Mouse (Mus musculus): ENCODE results near the gene Vmn2r82. TPM values are rescaled to one million over a fixed set of nuclear protein-coding genes. Genes with fewer than 3 reads are reported as not detected.
"Not testable (repeated sequence)": the region's sequence is repeated elsewhere in the genome, so short reads cannot be mapped to it uniquely, and the experiment has no call there.

Vmn2r82 gene
- not detected in 2 replicates for polyA plus RNA-seq (2015; fragmentation: Nextera tagmentation; extraction: Ambion mirVana)

DNA sequence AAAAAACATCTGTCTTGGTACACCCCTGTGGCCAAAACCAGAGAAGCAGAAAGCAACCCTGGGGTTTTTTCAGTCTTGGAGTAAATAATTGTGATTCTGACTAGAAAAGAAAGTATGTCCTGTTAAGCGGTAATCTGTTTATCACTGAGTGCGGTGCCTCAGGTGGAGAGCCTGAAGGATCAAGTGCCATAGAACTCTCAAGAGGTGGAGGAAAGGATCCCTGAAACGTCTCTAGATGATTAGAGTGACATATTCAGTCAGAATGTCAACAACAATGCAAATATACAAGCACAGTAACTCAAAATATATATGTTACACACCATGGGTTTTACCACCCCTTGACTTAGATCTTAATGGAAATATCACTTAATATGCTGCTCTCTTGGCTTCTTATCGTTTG, at the start of gene Vmn2r82:
Gene Vmn2r82, plus strand, starts transcription at position 301 of the 400 bp plus-strand sequence.
- H3K4me1 ChIP-seq; ATAC-seq (ENCODE audit: insufficient number of reproducible peaks, low FRiP score, low TSS enrichment, low read depth); H3K9ac ChIP-seq; H3K4me2 ChIP-seq (replicated peaks); H3K9me3 ChIP-seq (replicated peaks); H3K27me3 ChIP-seq; H3K4me3 ChIP-seq (replicated peaks); H3K36me3 ChIP-seq; H3K27ac ChIP-seq (replicated peaks): not testable (repeated sequence)
- 73% methylated on average over 4 of the region's 4 CpGs for WGBS

DNA sequence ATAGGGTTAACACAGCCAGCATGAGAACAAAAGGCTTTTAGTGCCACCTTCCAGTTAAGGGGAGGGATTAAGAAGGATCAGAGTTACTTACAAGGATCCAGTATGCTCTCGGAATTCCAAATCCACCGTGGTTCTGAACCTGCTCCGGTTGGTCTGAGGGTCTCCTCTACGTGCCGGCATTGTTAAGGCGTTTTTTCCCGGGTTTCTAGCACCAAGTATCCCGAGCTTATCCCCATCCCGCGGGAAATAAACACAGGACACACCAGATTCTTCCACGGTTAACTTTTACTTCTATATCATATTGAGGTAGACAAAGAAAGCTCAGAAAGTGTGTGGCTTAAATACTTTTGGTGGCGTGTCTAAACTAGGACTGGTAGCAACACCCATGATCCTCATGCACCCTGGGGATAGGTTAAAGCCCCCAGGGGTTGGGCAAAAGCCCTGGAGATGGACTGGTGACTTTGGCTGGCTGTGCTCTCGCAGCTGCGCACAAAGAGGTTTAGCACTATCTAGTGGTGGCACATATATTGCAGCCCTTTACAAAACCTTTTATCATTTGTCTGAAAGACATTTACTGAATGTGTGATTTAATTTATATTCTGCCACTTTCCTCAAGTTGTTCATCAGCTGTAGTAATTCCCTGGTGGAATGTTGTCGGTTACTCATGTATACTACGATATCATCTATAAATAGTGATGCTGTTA, 34.1 kb upstream of the Vmn2r82 start:
- H3K27me3 ChIP-seq; H3K27ac ChIP-seq (replicated peaks); H3K4me1 ChIP-seq; H3K9ac ChIP-seq; H3K36me3 ChIP-seq; H3K9me3 ChIP-seq (replicated peaks); ATAC-seq (ENCODE audit: insufficient number of reproducible peaks, low FRiP score, low TSS enrichment, low read depth): not testable (repeated sequence)
- WGBS = 6% methylated on average over 16 of the region's 16 CpGs
- peak overlapping the region; percentile 37 for H3K4me3 ChIP-seq (replicated peaks)
- H3K4me2 ChIP-seq (replicated peaks) = peak overlapping the region; percentile 40

DNA sequence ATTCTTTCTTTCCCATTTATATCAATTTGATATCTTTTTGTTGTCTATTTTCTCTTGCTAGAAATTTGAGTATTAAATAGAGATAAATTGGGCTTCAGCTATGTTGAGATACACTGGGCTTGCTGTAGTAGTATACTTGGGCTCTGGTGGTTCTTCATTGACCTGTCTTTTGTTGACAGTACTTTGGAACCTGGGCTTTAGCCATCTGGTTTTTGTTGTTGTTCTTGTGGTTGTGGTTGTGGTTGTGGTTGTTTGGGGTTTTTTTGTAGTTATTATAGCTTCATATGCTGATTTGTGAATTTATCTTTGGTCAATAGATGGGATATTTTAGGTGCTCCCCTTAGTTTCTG, 33.6 kb upstream of the Vmn2r82 start:
- no peak for ATAC-seq (ENCODE audit: insufficient number of reproducible peaks, low FRiP score, low TSS enrichment, low read depth)
- no peaks in the 10 kb centered on the region for H3K27me3 ChIP-seq
- H3K4me2 ChIP-seq (replicated peaks) = no peak overlapping the region

DNA sequence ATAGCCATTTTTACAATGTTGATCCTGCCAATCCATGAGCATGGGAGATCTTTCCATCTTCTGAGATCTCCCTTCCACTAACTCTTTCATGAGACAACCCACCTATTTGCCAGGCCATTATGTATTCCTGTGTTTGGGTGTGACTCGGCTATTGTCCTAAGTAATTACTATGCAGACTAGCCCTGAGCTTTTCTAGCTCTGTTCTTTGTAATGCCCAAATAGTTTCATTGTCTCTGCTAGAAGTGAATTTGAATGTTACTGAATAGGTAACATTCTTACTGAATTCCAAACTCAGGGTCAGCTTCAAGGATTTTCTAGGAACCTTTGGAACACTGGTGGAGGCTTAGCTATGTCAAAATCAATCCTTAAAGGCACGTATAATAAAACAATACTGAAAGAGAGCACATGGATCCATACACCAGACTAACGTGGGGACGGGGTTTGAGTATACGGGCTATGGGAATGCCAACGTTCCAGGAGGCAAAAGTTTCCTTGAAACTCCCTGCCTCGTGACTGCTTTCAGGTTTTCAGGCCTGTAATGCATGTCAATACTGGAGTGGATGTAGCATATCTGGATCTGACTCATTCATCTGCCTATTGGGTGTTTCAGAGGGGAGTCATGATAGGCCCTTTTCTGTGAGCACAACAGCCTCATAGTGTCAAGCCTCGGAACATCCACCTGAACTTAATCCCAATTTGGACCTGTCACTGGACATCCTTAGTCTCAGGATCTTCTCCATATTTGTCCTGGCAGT, 43.8 kb downstream of the Vmn2r82 start:
- H3K4me1 ChIP-seq; H3K27me3 ChIP-seq; H3K27ac ChIP-seq (replicated peaks); ATAC-seq (ENCODE audit: insufficient number of reproducible peaks, low FRiP score, low TSS enrichment, low read depth); H3K4me3 ChIP-seq (replicated peaks); H3K9ac ChIP-seq; H3K9me3 ChIP-seq (replicated peaks); H3K4me2 ChIP-seq (replicated peaks); H3K36me3 ChIP-seq: not testable (repeated sequence)
- WGBS = 85% methylated on average over 8 of the region's 8 CpGs

More for the DNA sequence above, 33.6 kb upstream of the Vmn2r82 start:
- Histone ChIP-seq H3K4me3 (replicated peaks) (no peak overlapping the region), H3K27ac (replicated peaks) (no peak overlapping the region), H3K9me3 (replicated peaks) (no peaks in the 10 kb centered on the region), H3K9ac (no peak overlapping the region), H3K4me1 (no peaks in the 10 kb centered on the region), H3K36me3 (no peaks in the 10 kb centered on the region)

DNA sequence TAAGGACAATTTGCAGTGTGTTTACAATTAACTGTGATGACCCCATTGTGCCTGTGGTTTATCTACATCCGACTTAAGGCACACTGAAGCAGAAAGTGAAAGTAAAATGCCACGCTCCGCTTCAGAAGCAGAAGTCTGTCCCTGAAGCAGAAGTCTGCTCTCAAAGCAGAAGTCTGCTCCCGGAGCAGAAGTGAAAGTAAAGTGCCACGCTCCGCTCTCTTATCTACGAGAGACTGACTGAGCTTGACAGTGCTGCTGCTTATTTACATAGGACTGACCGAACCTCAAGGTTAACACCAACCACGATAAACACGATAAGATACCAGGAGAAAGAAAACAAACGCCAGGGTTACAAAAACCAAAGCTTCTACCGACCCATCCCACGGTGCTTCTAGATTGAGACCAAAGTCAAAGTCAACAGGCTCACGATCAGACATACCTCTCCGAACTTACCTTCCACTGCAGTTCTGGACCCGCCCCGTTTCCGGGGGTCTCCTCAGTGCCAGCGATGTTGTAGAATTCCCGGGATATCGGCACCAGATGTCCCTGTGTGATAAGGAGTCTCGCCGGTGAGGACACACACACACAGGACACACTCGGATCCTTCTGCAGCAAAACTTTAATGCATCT, 60.9 kb downstream of the Vmn2r82 start:
- Histone ChIP-seq H3K27ac (replicated peaks) (no peak overlapping the region), H3K4me2 (replicated peaks) (no peak overlapping the region), H3K4me3 (replicated peaks) (no peak overlapping the region), H3K4me1 (no peaks in the 10 kb centered on the region), H3K9me3 (replicated peaks) (no peaks in the 10 kb centered on the region), H3K27me3 (no peaks in the 10 kb centered on the region), H3K9ac (no peak overlapping the region), H3K36me3 (no peaks in the 10 kb centered on the region)
- no peak for ATAC-seq (ENCODE audit: insufficient number of reproducible peaks, low FRiP score, low TSS enrichment, low read depth)
- 92% methylated on average over 24 of the region's 24 CpGs for WGBS

DNA sequence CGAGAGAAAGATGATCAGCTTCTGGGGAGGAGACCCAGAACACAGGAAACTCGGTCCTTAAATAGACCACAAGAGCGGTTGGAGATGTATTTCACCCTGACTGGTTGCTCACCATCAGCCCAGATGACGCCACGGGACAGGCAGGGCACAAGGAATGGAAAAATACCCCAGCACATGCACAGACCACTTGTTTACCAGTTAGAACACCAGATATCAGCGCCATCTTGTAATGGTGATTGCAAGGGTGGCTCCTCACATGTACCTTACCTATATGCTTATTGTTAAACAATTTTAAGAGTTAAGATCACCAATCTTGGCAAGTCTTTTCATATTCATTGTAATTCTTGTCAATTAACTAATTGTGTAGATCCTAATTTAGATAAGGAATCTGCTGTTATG, 61.5 kb downstream of the Vmn2r82 start:
- 82% methylated on average over 6 of the region's 6 CpGs for WGBS
- not testable (repeated sequence) for H3K4me1 ChIP-seq; H3K9ac ChIP-seq; H3K4me3 ChIP-seq (replicated peaks); ATAC-seq (ENCODE audit: insufficient number of reproducible peaks, low FRiP score, low TSS enrichment, low read depth); H3K27me3 ChIP-seq; H3K9me3 ChIP-seq (replicated peaks); H3K4me2 ChIP-seq (replicated peaks); H3K36me3 ChIP-seq; H3K27ac ChIP-seq (replicated peaks)

DNA sequence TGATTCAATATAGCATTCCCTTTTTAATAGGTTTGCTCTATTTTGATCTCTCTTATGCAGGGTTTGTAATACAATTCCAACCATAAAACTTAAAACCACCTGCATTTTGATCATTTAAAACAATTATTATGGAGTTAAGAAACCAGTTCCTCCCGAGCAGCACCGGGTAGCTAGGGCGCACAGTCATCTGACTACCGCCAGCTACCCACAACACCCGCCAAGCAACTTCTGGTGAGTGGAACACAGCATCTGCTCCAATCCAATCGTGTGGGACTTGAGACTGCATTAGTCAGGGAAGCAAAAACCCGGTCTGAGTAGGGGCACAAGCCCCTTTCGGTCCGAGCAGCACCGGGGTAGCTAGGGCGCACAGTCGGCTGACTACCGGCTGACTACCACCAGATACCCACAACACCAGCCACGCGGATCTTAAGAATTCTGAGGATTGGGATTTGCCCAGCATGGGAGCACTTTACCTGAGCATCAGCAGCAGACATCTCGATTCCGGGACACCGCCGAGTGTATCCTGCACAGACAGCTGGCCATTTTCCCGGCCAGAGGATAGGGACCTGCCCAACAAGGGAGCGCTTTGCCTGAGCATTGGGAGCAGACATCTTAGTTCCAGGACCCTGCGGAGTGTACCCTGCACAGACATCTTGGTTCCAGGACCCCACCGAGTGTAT, 79.0 kb downstream of the Vmn2r82 start:
- not testable (repeated sequence) for H3K4me3 ChIP-seq (replicated peaks); H3K9me3 ChIP-seq (replicated peaks); H3K36me3 ChIP-seq; ATAC-seq (ENCODE audit: insufficient number of reproducible peaks, low FRiP score, low TSS enrichment, low read depth); H3K27ac ChIP-seq (replicated peaks); H3K27me3 ChIP-seq; H3K9ac ChIP-seq; H3K4me1 ChIP-seq; H3K4me2 ChIP-seq (replicated peaks)
- WGBS = 89% methylated on average over 23 of the region's 23 CpGs

Other genes starting within 250 kb of the Vmn2r82 start
- not detected in 2 replicates for gene Vmn2r80, start 207.8 kb upstream of the Vmn2r82 start, polyA plus RNA-seq (2015; fragmentation: Nextera tagmentation; extraction: Ambion mirVana)
- not detected in 2 replicates for gene Vmn2r81, start 108.8 kb upstream of the Vmn2r82 start, polyA plus RNA-seq (2015; fragmentation: Nextera tagmentation; extraction: Ambion mirVana)
- gene Vmn2r83, start 112.2 kb downstream of the Vmn2r82 start, polyA plus RNA-seq (2015; fragmentation: Nextera tagmentation; extraction: Ambion mirVana) = not detected in 2 replicates
- gene Plpp2, start 177.3 kb downstream of the Vmn2r82 start, polyA plus RNA-seq (2015; fragmentation: Nextera tagmentation; extraction: Ambion mirVana) = 25.3 and 25.9 TPM in 2 replicates
- gene Mier2, start 198.7 kb downstream of the Vmn2r82 start, polyA plus RNA-seq (2015; fragmentation: Nextera tagmentation; extraction: Ambion mirVana) = 70.3 and 71.4 TPM in 2 replicates
- gene Theg, start 230.8 kb downstream of the Vmn2r82 start, polyA plus RNA-seq (2015; fragmentation: Nextera tagmentation; extraction: Ambion mirVana) = not detected in 2 replicates